Mouse (Mus musculus): ENCODE measurements around the gene Stx17.

DNA sequence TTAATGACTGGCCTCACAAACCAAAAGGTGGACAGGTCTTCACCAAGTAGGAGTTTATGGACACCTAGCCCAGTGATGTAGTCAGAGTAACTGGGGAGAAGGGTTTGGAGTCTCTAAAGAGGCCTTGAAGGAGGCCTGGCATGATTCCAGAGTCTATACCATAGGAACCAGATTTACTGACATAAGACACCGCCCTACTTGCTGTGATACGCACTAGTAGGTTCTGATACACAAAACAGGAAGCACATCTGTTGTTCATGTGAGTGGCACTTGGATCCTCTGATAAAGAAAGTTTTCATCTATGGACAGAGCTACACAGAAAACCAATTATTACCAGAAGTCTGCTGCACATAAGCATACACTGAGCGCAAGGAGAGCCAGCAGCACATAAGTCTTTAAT lies 14.4 kb upstream of the Stx17 start:
- TF ChIP-seq CHD2 (IDR thresholded peaks at IDR 0.05; ENCODE audit: low read depth, low read length) (no peak), ZC3H11A (IDR thresholded peaks at IDR 0.05; ENCODE audit: borderline replicate concordance, low read depth, low read length) (no peak), HCFC1 (IDR thresholded peaks at IDR 0.05; ENCODE audit: borderline replicate concordance, insufficient read depth, low read length) (no peak)
